Mouse (Mus musculus) spleen, embryonic (tissue): ENCODE data around the gene Spocd1.

Source experiments
- CTCF ChIA-PET: fragments of 350-600 bp; sonication (Branson Sonifier 250); formaldehyde crosslinking; loops from one replicate; lab custom pipeline; 2022; lab: Charles Lee

Spocd1 gene

GRCm38 (mm10) chr4:129970168-129970567 is 41.1 kb downstream of the Spocd1 start:
- CTCF ChIA-PET = no interaction called here

- CTCF ChIA-PET = no interaction called here
Measured at GRCm38 (mm10) chr4:129970861-129971260, 41.8 kb downstream of the Spocd1 start.

- CTCF ChIA-PET = no interaction called here
Measured at GRCm38 (mm10) chr4:129971989-129972388, 42.9 kb downstream of the Spocd1 start.

DNA sequence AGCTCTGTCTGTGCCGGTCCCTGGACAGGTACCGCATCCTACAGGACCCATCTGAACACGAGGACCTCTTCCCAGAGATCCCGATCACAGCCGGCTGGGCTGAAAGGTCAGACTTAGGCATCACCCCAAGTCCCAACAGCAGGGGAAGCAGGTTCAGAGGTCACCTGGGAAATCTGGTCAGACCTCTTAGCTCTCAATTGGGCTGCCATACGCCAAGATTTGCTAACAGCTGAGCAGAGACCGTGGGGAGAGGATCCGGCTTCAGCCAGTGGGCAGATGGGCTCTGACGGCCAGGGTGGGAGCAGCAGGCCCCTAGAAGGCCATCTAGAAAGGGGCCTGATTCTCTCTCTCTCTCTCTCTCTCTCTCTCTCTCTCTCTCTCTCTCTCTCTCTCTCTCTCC is 45.2 kb downstream of the Spocd1 start:
- CTCF ChIA-PET = no interaction called here

GRCm38 (mm10) chr4:129977256-129977655 is 48.2 kb downstream of the Spocd1 start:
- CTCF ChIA-PET = no interaction called here

DNA sequence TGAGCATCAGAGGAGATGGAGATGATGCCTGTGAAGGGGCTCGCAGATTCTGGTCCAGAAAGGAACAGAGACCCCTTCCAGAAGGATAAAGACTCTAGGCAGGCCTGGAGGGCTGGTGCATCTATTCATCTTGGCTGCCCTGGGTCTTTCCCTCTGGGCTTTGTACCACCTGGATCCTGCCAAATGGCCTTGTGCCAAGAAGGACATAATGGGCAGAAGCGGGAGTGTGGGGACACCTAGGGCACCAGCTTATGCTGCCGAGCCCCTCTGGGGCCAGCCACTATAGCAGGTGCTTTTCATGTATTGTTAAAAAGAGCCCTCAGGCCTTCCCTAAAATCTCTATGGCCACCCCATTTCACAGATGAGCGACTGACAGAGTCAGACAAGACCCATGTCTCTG is 49.2 kb downstream of the Spocd1 start:
- CTCF ChIA-PET = no interaction called here

DNA sequence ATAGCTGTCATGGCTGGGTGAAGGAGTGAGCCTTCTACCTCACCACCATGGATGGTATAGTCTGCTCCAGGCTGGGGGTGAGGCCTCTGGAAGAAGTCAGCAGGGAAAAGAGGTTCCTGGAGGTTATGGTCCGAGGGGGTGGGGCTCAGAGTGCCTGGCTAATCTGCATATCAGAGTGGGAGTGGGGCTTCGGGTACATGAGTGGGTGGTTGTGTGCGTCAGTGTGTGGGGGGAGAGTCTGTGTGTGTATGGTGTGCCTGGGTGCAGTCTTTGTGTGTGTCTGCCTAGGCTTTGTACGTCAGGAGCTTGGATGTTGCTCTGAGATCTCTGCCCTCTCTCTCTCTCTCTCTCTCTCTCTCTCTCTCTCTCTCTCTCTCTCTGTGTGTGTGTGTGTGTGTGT is 49.9 kb downstream of the Spocd1 start:
- CTCF ChIA-PET = no interaction called here

DNA sequence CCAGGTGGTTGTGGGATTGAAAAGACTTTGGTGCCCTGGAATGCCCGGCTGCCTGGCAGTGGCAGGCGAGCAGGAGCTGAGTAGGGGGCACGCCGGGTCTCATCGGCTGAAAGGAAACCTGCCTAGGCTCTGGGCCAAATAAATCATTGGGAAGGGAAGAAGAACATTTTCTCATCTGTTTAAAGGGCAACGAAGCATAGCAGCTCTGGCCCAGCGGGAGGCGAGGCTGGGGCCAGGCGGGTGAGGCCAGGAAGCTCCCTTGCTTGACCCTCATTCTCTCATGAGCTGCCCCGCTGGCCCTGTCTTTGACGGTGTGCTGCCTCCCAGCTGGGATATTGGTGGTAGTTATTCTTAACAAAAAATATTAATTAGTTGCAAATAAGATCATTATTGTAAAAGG is 52.6 kb downstream of the Spocd1 start:
- CTCF ChIA-PET = no interaction called here

DNA sequence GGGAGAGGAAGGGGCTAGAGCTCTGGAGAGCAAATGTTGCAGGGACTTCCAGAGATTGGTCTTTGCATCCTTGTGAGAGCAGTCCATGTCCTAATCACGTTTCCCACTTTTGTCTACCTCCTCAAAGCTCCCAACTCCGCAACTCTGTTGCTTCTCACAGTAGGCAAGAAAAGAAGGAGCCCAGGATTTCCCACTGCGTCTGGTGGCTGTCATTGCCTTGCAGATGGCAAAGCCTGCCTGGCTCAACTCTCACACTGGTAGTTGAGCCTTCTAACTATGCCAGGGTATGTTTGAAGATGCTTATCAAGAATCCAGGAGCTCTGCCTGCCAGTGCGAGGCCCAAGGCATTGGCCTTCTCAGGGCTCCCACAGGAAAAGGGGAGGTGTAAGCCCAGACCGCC is 54.0 kb downstream of the Spocd1 start:
- CTCF ChIA-PET = interaction anchor here (0.5 to 0.7 kb wide), 3 partner anchors 56 to 287 kb away, joined by 6 to 9 read pairs (median 6); no protein-coding TSS in a partner anchor

DNA sequence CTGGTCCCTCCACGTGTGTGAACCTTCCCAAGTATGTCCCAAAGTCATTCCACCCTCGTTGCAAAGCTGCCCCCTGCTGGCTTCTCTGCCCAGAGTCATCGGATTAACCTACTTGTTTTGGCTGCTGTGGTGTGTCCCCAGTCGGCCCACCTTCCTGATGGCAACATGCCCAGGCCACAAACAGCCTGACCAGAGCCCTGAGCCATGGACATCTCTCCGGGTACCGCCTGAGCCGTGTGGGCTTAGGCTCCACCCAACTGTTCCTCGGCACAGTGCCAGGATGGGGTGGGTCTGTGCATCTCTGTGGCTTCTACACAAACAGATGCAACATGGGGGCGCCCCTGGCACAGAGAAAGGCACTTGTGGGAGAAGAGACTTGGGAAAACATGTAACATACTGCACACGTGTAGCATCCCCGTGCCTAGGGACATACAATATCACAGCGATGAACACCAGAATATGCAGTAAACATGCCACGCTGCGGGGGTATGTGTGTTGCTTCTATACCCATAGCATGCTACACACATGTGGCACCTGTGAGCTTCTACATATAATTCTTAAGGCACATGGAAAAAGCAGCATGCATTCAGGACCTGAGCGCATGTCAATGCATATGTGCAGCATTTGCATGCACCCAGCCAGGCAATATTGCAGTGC is 54.8 kb downstream of the Spocd1 start:
- CTCF ChIA-PET = interaction anchor here (0.6 to 0.7 kb wide), 2 partner anchors 55 to 144 kb away, joined by 6 to 9 read pairs; no protein-coding TSS in a partner anchor

- CTCF ChIA-PET = no interaction called here
Measured at GRCm38 (mm10) chr4:129984421-129985061, 55.5 kb downstream of the Spocd1 start, which contains the start of gene Adgrb2. Adgrb2 (plus strand) TSS chr4:129984870.

DNA sequence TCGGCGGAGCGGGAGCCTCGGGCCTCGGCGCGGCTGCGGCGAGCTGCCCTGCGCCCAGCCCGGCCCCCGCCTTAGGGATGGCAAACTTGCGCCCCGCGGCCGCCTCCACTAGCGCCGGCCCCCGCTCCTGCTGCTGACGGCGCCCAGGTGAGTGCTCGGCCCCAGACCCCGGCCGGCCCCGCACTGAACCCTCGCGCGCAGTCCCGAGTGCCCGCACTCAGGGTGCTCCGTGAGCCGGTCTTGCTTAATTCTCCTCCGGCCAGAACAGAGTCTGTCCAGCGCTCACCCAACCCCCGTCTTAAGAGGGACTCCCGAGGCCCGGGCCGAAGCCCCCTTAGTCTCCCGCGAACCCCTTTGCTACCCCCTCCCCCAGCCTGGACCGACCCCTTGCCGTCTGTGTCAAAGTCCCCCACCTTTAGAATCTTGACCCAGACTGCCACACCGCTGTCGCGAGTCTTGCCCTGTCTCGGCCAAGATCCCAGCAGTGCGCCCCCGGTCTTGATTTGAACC is 56.2 kb downstream of the Spocd1 start:
- CTCF ChIA-PET = interaction anchor here (0.5 kb wide), 1 partner anchor 144 kb away, joined by 4 read pairs; no protein-coding TSS in a partner anchor

GRCm38 (mm10) chr4:129985671-129986441 is 56.8 kb downstream of the Spocd1 start:
- CTCF ChIA-PET = interaction anchor here (0.5 kb wide), 1 partner anchor 144 kb away, joined by 4 read pairs; no protein-coding TSS in a partner anchor

DNA sequence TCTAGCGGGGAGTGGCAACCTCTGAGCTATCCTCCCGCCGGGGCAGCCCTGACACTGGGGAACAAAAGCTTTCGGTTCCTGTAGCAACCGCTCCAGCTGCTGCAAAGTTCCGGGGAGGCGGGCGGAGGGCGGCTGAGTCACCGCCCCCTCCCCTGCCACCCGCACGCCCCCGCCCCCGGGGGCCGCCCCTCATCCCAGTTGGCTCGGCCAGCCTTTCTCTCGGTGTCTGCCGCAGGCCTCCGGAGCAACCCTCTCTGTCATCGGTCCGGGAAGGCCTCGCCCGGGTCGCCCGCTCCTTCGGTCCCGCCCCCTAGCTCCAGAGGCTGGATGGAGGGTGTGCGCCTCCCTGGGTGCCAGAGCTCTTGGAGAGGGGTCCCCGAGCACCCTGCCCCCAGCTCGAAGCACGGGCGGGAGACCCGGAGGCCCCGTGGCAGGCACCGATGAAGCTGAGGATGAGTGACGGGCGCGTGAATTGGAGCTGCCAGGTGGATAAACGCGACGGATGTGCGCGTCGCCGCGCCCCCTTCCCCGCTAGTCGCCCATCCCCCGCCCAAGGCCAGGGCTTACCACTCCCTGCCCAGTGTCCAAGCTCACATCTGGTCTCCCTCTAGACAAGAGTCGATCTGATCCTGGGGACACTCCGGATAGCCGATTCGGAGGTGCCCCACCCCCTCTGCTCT is 58.9 kb downstream of the Spocd1 start:
- CTCF ChIA-PET = no interaction called here

- CTCF ChIA-PET = no interaction called here
Measured at GRCm38 (mm10) chr4:129989925-129990324, 60.9 kb downstream of the Spocd1 start.

- CTCF ChIA-PET = no interaction called here
Measured at GRCm38 (mm10) chr4:129992720-129993119, 63.7 kb downstream of the Spocd1 start.

DNA sequence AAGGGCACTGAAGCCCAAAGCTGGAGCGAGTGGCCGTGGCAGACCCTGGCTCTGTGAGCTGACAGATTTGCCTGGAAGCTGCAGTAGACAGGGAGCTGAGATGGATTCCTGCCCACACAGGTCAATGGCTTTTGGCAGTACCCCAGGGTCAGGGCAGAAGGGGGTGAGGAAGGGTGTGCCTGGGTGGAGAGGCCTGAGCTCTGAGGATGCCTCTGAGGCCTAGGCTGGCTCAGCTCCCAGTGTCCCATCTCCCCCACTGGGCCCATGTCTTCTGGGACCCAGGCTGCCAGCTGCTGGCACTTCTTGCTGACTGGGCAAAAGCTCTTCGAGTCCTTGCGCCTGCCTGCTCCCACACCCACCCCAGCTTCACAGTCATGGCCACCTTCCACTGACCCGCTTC is 64.2 kb downstream of the Spocd1 start:
- CTCF ChIA-PET = no interaction called here

DNA sequence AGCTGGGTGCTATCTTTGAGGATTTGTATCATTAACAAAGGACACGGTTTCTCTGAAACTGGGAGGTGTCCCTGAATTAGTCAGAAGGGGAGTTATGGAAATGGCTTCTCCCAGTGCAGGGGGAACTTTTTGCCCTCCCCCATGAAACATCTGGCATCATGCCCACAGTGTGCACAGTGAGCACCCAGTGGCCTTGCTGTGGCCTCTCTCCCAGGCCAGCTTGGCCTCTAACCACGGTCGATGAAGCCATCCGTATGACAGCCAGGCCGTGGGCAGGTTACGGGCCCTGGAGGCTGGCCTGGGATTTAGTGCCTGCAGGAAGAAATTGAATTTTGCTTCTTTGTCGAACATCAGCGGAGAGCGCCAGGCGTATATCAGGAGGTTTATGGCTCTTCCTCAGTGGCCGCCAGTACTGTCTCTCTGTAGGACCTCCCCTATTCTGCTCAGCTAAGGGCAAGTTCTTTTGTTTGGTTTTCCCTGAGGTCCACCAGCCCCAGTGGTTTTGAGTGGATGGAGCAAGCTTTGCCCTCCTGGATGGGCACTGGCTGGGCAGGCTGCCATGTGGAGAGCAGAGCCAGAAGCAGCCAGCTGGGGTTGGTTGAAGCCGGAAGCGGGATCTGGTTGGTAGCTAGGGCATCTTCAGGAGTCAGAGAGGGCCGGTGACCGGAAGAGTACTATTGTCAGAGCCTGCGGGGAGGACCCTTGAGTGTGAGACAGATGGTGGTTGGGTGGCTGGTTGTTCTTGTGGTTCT is 65.1 kb downstream of the Spocd1 start:
- CTCF ChIA-PET = interaction anchor here (0.6 kb wide), 1 partner anchor 446 kb away, joined by 3 read pairs; no protein-coding TSS in a partner anchor

GRCm38 (mm10) chr4:129994728-129995127 is 65.7 kb downstream of the Spocd1 start:
- CTCF ChIA-PET = interaction anchor here (0.6 kb wide), 1 partner anchor 447 kb away, joined by 3 read pairs; no protein-coding TSS in a partner anchor

GRCm38 (mm10) chr4:129995255-129995654 is 66.2 kb downstream of the Spocd1 start:
- CTCF ChIA-PET = no interaction called here

- CTCF ChIA-PET = no interaction called here
Measured at GRCm38 (mm10) chr4:129996015-129996414, 67.0 kb downstream of the Spocd1 start.
